Mouse (Mus musculus): ENCODE results near the gene Gm28372.

Gene Gm28372

GRCm38 (mm10) chr2:130412775-130413174 lies 7.7 kb downstream of the Gm28372 start:
- no peak for DNase-seq

DNA sequence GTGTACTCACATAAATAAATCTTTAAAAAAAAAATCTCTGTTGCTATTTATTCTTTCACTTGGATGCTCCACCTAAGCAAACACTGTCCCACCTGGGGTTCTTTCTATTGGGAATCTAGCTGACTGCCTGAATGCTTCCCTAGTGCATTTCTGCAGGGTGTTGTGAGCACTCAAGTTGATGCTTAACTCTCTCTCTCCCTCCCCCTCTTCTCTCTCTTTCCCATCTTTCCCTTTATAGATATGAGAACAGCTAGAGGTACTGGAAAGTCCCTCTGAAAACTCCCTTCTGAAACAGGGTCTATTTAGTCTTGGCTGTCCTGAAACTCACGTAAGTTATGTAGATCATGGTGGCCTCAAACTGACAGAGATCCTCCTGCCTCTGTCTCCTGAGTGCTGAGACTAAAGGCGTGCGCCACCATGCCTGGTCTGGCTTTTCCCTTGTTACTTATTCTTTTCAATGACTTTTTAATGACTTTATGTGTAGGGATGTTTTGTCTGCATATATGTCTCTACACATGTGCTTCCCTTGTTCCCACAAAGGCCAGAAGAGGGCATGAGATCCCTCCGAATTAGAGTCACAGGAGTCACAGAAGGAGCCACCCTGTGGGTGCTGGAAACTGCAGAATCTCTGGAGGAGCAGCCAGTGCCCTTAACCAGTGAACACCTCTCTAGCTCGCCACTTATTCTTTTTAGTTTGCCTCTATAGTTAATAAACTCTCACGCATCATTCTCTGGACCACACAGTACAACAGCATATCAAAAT lies 9.2 kb downstream of the Gm28372 start:
- DNase-seq, result peak; percentile 26

- DNase-seq, result no peak
These were observed 17.0 kb downstream of the Gm28372 start for GRCm38 (mm10) chr2:130421781-130422620.

DNA sequence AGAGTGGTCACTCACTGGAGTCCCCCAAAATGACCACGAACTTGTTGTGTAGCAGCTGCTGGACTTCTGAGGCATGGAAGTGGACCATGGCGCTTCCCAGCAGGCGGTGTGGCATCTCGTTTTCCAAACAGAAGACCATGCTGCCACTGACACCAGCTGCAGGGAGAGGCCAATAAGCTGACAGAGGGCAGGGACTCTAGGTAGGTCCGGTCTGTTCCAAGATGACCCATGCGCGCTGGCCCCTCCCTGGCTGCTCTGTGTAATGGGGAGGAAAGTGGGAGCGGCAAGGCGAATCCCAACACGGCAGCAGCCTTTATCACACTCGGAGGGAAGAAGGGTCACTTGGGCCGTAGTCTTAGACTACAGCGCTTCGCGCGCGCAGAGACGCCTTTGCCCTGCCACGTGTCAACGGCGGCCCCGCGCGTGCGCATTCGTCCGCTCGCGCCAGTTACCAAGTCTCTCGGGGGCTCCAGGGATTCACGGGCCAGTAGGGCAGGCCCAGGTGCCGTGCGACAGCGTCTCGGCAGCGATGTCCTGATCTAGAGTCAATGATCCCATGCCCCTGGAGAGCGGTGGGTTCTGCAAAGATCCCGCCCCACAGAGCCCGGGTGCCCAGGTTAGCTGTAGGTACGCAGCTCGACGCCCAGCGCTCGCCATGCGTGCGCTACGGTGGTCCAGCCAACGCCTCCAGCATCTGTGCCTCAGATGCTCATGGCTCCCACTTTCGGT lies 18.5 kb downstream of the Gm28372 start:
- DNase-seq, result peak; percentile 84

- DNase-seq, result peak; percentile 92
These were observed 19.3 kb downstream of the Gm28372 start, which contains the start of the genes Vps16 and Pced1a for GRCm38 (mm10) chr2:130424126-130424853. TSS of gene Vps16 (plus strand) at chr2:130424339. TSS of gene Pced1a (minus strand) at chr2:130424701.

- no peak for DNase-seq
These were observed 20.1 kb downstream of the Gm28372 start for GRCm38 (mm10) chr2:130425112-130425511.

DNA sequence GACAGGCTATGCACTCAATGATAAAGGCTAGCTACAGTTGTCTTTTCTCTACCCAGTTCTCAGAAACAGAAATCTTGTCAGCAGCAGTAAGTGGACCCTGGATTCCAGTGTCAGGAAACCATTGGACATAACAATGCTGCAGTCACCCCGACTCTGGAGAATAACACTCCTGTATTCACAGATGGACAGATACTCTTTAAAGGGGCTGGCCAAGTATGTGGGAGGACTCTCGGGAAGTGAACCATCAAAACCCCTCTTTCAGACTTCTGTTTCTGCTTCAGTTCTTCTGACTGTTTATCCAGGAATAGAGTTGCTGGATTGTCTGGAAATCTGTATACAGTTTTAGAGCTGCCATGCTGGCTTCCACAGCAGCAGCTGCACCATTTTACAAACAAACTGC lies 24.8 kb downstream of the Gm28372 start:
- DNase-seq, result no peak

GRCm38 (mm10) chr2:130430484-130430883 lies 25.4 kb downstream of the Gm28372 start:
- DNase-seq, result no peak

DNA sequence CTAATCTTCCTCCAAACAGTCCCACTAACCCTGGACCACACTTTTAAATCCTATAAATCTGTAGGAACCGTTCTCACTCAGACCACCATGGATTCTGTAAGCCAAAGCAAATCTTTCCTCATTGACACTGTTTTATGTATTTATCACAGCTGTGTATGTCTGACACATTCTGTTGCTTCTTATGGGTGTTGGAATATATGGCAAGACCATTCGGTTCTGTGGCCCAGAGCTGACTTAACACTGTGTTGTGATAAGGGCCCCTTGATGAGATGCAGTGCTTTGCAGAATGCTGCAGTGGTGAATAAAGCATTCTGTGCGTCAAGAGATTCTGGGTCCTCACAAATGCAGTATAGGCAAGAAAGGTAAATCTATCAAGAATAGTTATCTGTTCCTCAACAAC lies 27.1 kb downstream of the Gm28372 start:
- no peak for DNase-seq

- peak; percentile 44 for DNase-seq
These were observed 28.1 kb downstream of the Gm28372 start for GRCm38 (mm10) chr2:130433152-130433551.

DNA sequence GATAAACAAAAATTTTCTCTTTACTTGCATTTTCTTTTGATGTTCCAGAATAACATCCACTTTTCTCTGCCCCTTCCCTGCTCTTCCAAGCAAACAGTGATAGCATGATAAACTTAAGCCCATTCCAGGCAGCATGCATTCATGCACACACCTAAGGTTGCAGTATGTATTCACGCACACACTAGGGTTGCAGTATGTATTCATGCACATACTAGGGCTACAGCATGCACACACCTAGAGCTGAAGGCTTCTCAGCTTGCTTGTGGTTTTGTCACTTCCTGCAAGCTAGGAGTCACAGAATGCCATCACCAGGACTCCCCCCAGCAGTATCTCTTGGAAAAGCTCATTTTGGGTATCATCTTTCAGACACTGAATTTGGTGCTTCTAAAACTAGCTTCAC lies 31.7 kb downstream of the Gm28372 start:
- DNase-seq, result no peak

DNA sequence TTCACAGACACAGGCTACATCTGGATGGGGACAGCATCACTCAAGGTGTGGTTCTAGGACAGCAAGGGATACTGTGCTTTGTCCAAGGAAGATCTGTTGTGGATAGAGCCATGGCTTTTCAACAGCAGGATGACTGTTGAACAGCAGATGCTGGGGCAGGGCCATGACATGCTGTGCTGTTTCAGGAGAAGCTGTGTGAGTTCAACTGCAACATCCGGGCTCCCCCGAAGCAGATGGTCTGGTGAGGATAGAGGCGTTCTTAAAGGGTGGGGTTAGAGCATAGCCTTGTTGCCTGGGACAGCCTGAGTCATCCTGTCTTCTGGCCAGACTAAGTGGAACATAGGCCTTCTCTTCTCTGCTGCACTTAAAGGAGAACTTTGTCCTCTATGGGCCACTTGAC lies 33.8 kb downstream of the Gm28372 start:
- DNase-seq, result no peak

GRCm38 (mm10) chr2:130439840-130440480 lies 34.9 kb downstream of the Gm28372 start:
- no peak for DNase-seq

- DNase-seq, result no peak
These were observed 37.1 kb downstream of the Gm28372 start for GRCm38 (mm10) chr2:130442162-130442561.

DNA sequence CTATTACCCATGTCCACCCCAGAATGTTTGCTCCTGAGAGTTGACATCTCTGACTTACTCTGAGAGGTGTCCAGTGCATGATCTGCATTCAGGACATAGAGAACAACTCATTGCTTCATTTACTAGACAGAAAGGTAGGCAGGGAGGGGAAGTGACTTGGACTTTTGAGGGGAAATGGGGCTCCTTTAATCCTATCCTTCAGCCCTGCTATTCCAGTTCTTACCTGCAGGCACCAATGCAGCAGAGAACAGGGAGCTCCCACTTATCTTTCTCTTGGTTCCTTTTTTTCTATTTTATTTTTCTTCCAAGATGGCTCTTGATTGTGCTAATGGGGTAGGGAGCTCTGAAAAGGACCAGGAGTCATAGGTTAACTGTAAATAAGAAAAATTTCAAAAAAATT lies 43.4 kb downstream of the Gm28372 start:
- DNase-seq, result no peak

DNA sequence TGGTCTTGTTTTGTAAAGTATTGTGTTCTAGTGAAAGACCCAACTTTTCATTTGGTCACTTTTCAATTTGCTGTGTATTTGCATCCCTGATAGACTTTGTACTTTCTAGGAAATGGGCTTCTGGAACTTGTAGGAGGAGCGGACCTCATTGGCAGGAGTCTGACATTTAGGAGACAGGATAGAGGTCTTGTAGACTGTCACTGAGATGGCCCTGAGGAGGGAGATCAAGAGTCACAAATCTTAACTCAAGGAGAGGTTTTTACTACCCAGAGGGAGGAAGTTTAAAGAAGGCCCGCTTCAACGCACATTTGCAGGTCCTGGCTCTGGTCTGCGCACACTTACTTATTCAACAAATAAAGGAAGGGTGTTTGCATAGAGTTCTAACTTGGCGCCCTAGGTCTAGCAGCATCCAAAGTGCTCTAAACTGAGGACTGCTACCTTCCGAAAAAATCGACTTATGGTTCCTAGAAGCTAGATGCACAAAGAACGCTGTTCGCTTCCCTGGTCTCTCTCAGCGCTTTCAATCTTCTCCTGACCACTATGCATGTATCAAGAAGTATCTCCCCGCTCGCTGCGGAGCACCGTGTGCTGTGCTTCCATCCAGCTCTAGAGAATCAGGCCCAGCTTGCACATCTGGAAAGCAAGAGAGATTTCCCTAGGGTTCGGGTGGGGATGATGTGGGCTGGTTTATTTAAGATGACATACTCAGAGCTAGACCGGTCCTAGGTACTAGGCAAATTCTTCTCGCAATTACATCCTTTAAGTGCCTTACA lies 44.2 kb downstream of the Gm28372 start:
- DNase-seq, result no peak

- DNase-seq, result peak; percentile 93
These were observed 44.9 kb downstream of the Gm28372 start, which contains the start of gene Ptpra for GRCm38 (mm10) chr2:130449794-130450433. TSS of gene Ptpra (plus strand) at chr2:130450278.

- DNase-seq, result no peak
These were observed 45.4 kb downstream of the Gm28372 start for GRCm38 (mm10) chr2:130450434-130450796.

DNA sequence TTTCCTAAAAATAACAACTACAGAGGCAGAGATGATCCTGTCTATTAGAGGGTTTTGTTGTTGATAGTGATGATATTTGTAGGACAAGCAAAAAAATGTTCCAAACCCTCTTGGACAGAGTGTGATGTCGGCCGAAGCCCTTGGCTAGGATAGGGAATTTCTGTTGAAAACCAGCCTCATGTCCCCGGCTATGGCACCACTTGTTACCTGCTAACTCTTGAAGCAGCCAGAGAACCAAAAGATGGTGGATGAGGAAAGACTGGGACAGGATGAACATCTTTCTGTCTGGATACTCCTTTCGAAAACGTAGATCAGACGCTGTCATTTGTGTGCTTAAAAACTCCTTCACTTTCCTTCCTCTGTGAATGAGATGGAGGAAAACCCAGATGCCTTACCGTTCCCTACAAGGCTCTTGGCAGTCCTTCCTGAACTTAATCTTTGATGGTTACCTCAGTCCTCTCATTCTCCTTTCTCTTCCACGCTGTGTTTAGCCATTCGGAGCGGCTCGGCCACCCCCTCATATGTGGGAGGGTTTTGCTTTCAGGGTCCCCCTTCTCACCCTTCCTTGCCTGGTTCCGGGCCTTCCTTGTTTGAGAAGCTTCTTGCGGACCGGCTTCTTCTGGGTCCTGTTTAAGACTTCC lies 46.2 kb downstream of the Gm28372 start:
- DNase-seq, result no peak

GRCm38 (mm10) chr2:130451727-130452090 lies 46.7 kb downstream of the Gm28372 start:
- no peak for DNase-seq
